Mouse (Mus musculus) CH12.LX (cell line): ENCODE results near the gene Dapk1. TPM values are rescaled to one million over a fixed set of nuclear protein-coding genes. Genes with fewer than 3 reads are reported as not detected.

Experiments used
- DNase-seq: peaks from one replicate; pipeline ENCODE4 v3.0.0-alpha.2; 2013; ENCODE audit errors: extremely low read depth
- H3K27ac ChIP-seq: 2 replicates; pipeline ENCODE4 v1.5.1; 2012; ENCODE audit warnings: low read depth, mild to moderate bottlenecking, control low read depth, moderate library complexity; ENCODE audit not compliant: insufficient read depth
- H3K27me3 ChIP-seq: replicated peaks from 2 replicates; pipeline ENCODE3; 2012; ENCODE audit warnings: inconsistent platforms
- H3K36me3 ChIP-seq, 2 experiments: replicated peaks in 1 of 2; 2 replicates each; pipeline versions ENCODE3 to v1.6.1; 2012; ENCODE audit warnings: inconsistent platforms in 1 of 2, low read length in 1 of 2, mild to moderate bottlenecking in 1 of 2, mixed read lengths in 1 of 2, moderate library complexity in 1 of 2; ENCODE audit not compliant: control insufficient read depth in 1 of 2, insufficient read depth in 1 of 2
- H3K4me1 ChIP-seq, 2 experiments: 2 replicates each; pipeline ENCODE4 v1.6.1; 2012; ENCODE audit warnings: inconsistent platforms in 1 of 2, moderate library complexity in 1 of 2; ENCODE audit not compliant: insufficient read depth in 2 of 2, control insufficient read depth in 1 of 2
- H3K4me2 ChIP-seq: 2 replicates; pipeline ENCODE4 v1.6.1; 2012; ENCODE audit warnings: low read depth, mild to moderate bottlenecking, control low read depth; ENCODE audit not compliant: poor library complexity, insufficient read depth, severe bottlenecking
- H3K4me3 ChIP-seq, 3 experiments: fragments of 150-350 bp in 1 of 3; sonication (generic) in 1 of 3; replicated peaks in 1 of 3; 2 replicates each; pipeline versions ENCODE3 to v1.5.1; 2011 to 2012; ENCODE audit warnings: low read depth in 2 of 3, low read length in 2 of 3, mild to moderate bottlenecking in 2 of 3, moderate library complexity in 2 of 3, control low read depth in 1 of 3, improper control_type of control experiment in 1 of 3, inconsistent platforms in 1 of 3, mixed read lengths in 1 of 3; ENCODE audit not compliant: poor library complexity in 1 of 3
- H3K79me2 ChIP-seq: replicated peaks from 2 replicates; pipeline ENCODE4 v1.6.1; 2012; ENCODE audit warnings: mild to moderate bottlenecking, moderate library complexity; ENCODE audit not compliant: control insufficient read depth, poor library complexity, insufficient read depth, severe bottlenecking; ENCODE audit errors: extremely low read depth
- H3K9ac ChIP-seq: 2 replicates; pipeline ENCODE4 v1.6.1; 2012; ENCODE audit warnings: low read depth, mild to moderate bottlenecking, control low read depth, moderate library complexity; ENCODE audit not compliant: insufficient read depth
- H3K9me3 ChIP-seq: replicated peaks from 2 replicates; pipeline ENCODE3; 2012; ENCODE audit warnings: low read length, inconsistent platforms, mixed read lengths
- CHD2 ChIP-seq: IDR thresholded peaks from 2 replicates; pipeline ENCODE4 v1.6.1; 2011; ENCODE audit warnings: low read length, improper control_type of control experiment
- E2F4 ChIP-seq: IDR thresholded peaks from 2 replicates; pipeline ENCODE4 v1.6.1; 2011; ENCODE audit warnings: low read depth, low read length, improper control_type of control experiment; ENCODE audit not compliant: insufficient replicate concordance
- ELF1 ChIP-seq: IDR thresholded peaks from 2 replicates; pipeline ENCODE4 v1.6.1; 2014; ENCODE audit warnings: low read depth, mild to moderate bottlenecking, inconsistent platforms, low read length, improper control_type of control experiment
- EP300 ChIP-seq: IDR thresholded peaks from 2 replicates; pipeline ENCODE4 v1.6.1; 2011; ENCODE audit warnings: low read length, improper control_type of control experiment
- ETS1 ChIP-seq: conservative IDR thresholded peaks from 2 replicates; pipeline ENCODE4 v1.6.1; 2012; ENCODE audit warnings: low read depth, mild to moderate bottlenecking, inconsistent platforms, low read length, improper control_type of control experiment, moderate library complexity
- GABPA ChIP-seq: IDR thresholded peaks from 2 replicates; pipeline ENCODE4 v1.6.1; 2012; ENCODE audit warnings: low read depth, low read length, improper control_type of control experiment, inconsistent platforms; ENCODE audit not compliant: insufficient replicate concordance
- IRF4 ChIP-seq: IDR thresholded peaks from 2 replicates; pipeline ENCODE4 v1.6.1; 2014; ENCODE audit warnings: low read depth, mild to moderate bottlenecking, inconsistent platforms, low read length, improper control_type of control experiment
- JUN ChIP-seq: IDR thresholded peaks from 2 replicates; pipeline ENCODE4 v1.6.1; 2011; ENCODE audit warnings: low read depth, mild to moderate bottlenecking, low read length, improper control_type of control experiment, moderate library complexity; ENCODE audit not compliant: insufficient read depth
- JUND ChIP-seq: conservative IDR thresholded peaks from 2 replicates; pipeline ENCODE4 v1.6.1; 2011; ENCODE audit warnings: low read depth, low read length, improper control_type of control experiment
- MAX ChIP-seq: IDR thresholded peaks from 2 replicates; pipeline ENCODE4 v1.6.1; 2011; ENCODE audit warnings: low read length, improper control_type of control experiment
- MEF2A ChIP-seq: IDR thresholded peaks from 2 replicates; pipeline ENCODE4 v1.6.1; 2014; ENCODE audit warnings: low read depth, mild to moderate bottlenecking, inconsistent platforms, low read length, improper control_type of control experiment, borderline replicate concordance
- NRF1 ChIP-seq: IDR thresholded peaks from 2 replicates; pipeline ENCODE4 v1.6.1; 2014; ENCODE audit warnings: low read depth, mild to moderate bottlenecking, inconsistent platforms, low read length, improper control_type of control experiment, moderate library complexity
- RAD21 ChIP-seq: IDR thresholded peaks from 2 replicates; pipeline ENCODE4 v1.6.1; 2011; ENCODE audit warnings: low read depth, mild to moderate bottlenecking, low read length, improper control_type of control experiment, moderate library complexity
- RCOR1 ChIP-seq: conservative IDR thresholded peaks from 2 replicates; pipeline ENCODE4 v1.6.1; 2012; ENCODE audit warnings: low read depth, mild to moderate bottlenecking, inconsistent platforms, low read length, improper control_type of control experiment
- SIN3A ChIP-seq: IDR thresholded peaks from 2 replicates; pipeline ENCODE4 v1.6.1; 2012; ENCODE audit warnings: low read length, improper control_type of control experiment, inconsistent platforms
- SMC3 ChIP-seq: IDR thresholded peaks from 2 replicates; pipeline ENCODE4 v1.6.1; 2011; ENCODE audit warnings: low read depth, low read length, improper control_type of control experiment
- TCF12 ChIP-seq: IDR thresholded peaks from 2 replicates; pipeline ENCODE4 v1.6.1; 2014; ENCODE audit warnings: low read depth, mild to moderate bottlenecking, inconsistent platforms, low read length, improper control_type of control experiment
- USF1 ChIP-seq: IDR thresholded peaks from 2 replicates; pipeline ENCODE4 v1.6.1; 2014; ENCODE audit warnings: low read depth, mild to moderate bottlenecking, inconsistent platforms, low read length, improper control_type of control experiment
- USF2 ChIP-seq: conservative IDR thresholded peaks from 2 replicates; pipeline ENCODE4 v1.6.1; 2011; ENCODE audit warnings: low read depth, low read length, improper control_type of control experiment
- ZC3H11A ChIP-seq: IDR thresholded peaks from 2 replicates; pipeline ENCODE4 v1.6.1; 2012; ENCODE audit warnings: low read depth, mild to moderate bottlenecking, inconsistent platforms, low read length, improper control_type of control experiment
- ZMIZ1 ChIP-seq: IDR thresholded peaks from 2 replicates; pipeline ENCODE4 v1.6.1; 2012; ENCODE audit warnings: low read depth, mild to moderate bottlenecking, inconsistent platforms, low read length, improper control_type of control experiment
- dilution Hi-C: fragments of 300-500 bp; cut with MboI; formaldehyde crosslinking; loops from 2 replicates; pipeline ENCODE4 v1.14.3; 2020; ENCODE audit warnings: low sequenced_read_pairs; ENCODE audit not compliant: extremely low pct_unique_long_range_greater_than_20kb, extremely low pct_ligation_motif_present
- in situ Hi-C: fragments of 300-500 bp; cut with MboI; formaldehyde crosslinking; loops from 3 replicates; pipeline ENCODE4 v1.14.3; 2019; ENCODE audit warnings: low sequenced_read_pairs, low pct_ligation_motif_present, low pct_unique_long_range_greater_than_20kb, mixed read lengths
- polyA plus RNA-seq: library from polyadenylated mRNA; unstranded; fragments of >175 nt; gene quantifications from 2 replicates; pipeline ENCODE4 v1.2.1, GENCODE M21; 2012; ENCODE audit warnings: low read depth; ENCODE audit not compliant: insufficient read length
- total RNA-seq, 2 experiments: library from RNA; depleted of rRNA; stranded (reverse); fragments of 300-350 nt in 1 of 2; fragments of >200 nt in 1 of 2; gene quantifications; 2 replicates each; pipeline ENCODE4 v1.2.3; 2012 to 2014

Dapk1 gene
- total and polyA plus RNA-seq, 3 experiments = not detected

GRCm38 (mm10) chr13:60709136-60709535 is 107.4 kb downstream of the Dapk1 start:
- no peaks in the 10 kb centered on the region for H3K4me1 ChIP-seq
- no peak for TF ChIP-seq USF1
- TF ChIP-seq JUN = no peak
- TF ChIP-seq EP300 = no peak
- TF ChIP-seq SIN3A = no peak
- TF ChIP-seq CHD2 = no peak
- no peak for TF ChIP-seq ETS1
- no peak for TF ChIP-seq RCOR1
- no peak for TF ChIP-seq RAD21
- no peak for TF ChIP-seq NRF1
- no peak for TF ChIP-seq ZC3H11A
- no peak for TF ChIP-seq SMC3
- no peak for TF ChIP-seq GABPA
- TF ChIP-seq MEF2A = no peak
- TF ChIP-seq E2F4 = no peak
- no peak for TF ChIP-seq ELF1
- TF ChIP-seq JUND = no peak
- TF ChIP-seq IRF4 = no peak
- no peak for TF ChIP-seq ZMIZ1
- no peaks in the 10 kb centered on the region for H3K27me3 ChIP-seq
- in situ Hi-C loops (no loop called here), dilution Hi-C loops (no loop called here)
- H3K9ac ChIP-seq = no peak overlapping the region
- no peaks in the 10 kb centered on the region for H3K79me2 ChIP-seq
- no peak for DNase-seq
- no peaks in the 10 kb centered on the region for H3K36me3 ChIP-seq
- peaks cover 87% of the 10 kb centered on the region for H3K9me3 ChIP-seq
- H3K27ac ChIP-seq = no peak overlapping the region
- H3K4me2 ChIP-seq = no peak overlapping the region
- H3K4me3 ChIP-seq = no peak overlapping the region

GRCm38 (mm10) chr13:60710963-60711362 is 109.2 kb downstream of the Dapk1 start:
- DNase-seq = no peak
- no peak for TF ChIP-seq USF2
- TF ChIP-seq ZMIZ1 = no peak
- no peak for TF ChIP-seq MAX
- no peak for TF ChIP-seq SIN3A
- no peak for TF ChIP-seq TCF12
- no peak for TF ChIP-seq ELF1
- Histone ChIP-seq H3K4me2 (no peak overlapping the region), H3K27me3 (no peaks in the 10 kb centered on the region), H3K9ac (no peak overlapping the region), H3K27ac (no peak overlapping the region), H3K9me3 (peaks cover 87% of the 10 kb centered on the region), H3K79me2 (no peaks in the 10 kb centered on the region), H3K4me3 (no peak overlapping the region), H3K36me3 (no peaks in the 10 kb centered on the region), H3K4me1 (no peaks in the 10 kb centered on the region)
- in situ Hi-C loops (no loop called here), dilution Hi-C loops (no loop called here)
